Mouse (Mus musculus): ENCODE data around the gene Gpsm3.

DNA sequence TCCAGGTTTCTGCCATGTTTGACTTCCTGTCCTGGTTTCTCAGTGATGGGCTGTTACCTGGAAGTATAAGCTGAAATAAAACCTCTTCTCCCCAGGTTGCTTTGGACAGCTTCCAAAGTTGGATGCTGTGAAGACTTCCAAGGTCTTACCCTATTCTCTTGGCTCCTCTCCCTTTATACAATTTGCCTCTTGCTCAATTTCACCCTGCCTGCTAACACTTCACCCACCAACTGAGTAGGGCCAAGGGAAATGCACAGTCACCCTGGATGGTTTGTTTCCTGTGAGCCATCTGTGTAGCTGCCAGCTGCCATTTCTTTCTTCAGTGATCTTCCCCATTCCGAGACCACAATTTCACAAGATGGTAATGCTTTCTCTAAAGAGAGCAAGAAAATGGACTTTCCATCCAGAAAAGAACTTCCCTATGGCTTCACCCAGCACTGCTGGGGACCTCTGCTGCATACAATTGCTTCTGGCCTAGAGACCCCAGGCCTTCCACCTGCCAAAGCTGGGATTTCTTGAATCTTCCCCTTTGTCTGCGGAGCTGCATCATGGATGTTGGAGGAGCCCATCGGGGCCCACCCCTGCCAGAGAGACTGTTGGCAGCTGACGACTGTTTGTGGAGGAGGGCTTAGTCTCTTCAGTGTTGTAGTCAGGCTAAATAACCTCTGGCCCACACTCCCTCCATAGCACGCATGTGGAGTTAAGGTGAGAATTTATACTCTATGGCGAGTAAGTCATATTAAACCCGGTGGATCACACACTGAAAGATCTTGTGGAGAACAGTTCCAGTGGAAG lies 50.1 kb downstream of the Gpsm3 start:
- TF ChIP-seq SRF (IDR thresholded peaks at IDR 0.05; ENCODE audit: control insufficient read depth, insufficient read length, low read depth) (no peak), E2F4 (IDR thresholded peaks at IDR 0.05; ENCODE audit: insufficient read depth) (no peak), POLR2A (IDR thresholded peaks at IDR 0.05; ENCODE audit: insufficient read length, low read depth) (no peak), USF1 (IDR thresholded peaks at IDR 0.05; ENCODE audit: low read depth) (no peak), POLR2AphosphoS2 (IDR thresholded peaks at IDR 0.05; ENCODE audit: insufficient read length, low read depth) (no peak), MAX (IDR thresholded peaks at IDR 0.05; ENCODE audit: low read depth) (no peak), MYOG (IDR thresholded peaks at IDR 0.05; ENCODE audit: control insufficient read depth in 1 of 3, insufficient read depth in 1 of 3, insufficient read length in 2 of 3, low read depth in 2 of 3) (no peak), TCF12 (IDR thresholded peaks at IDR 0.05; ENCODE audit: insufficient read depth, poor library complexity, severe bottlenecking) (no peak), CEBPB (IDR thresholded peaks at IDR 0.05; ENCODE audit: insufficient read depth, poor library complexity, severe bottlenecking) (no peak), MYOD1 (IDR thresholded peaks at IDR 0.05; ENCODE audit: control insufficient read depth in 1 of 3, insufficient read length in 2 of 3, low read depth in 2 of 3) (no peak)

Data from myocyte (in vitro differentiated cells).